Mouse (Mus musculus) heart, adult 9 months (tissue): ENCODE results near the gene Taf3.
A peak's percentile ranks its signal among the peaks of the same experiment; 100 is the strongest.

Experiments used
- DNase-seq, 2 experiments: peaks; one replicate each; pipeline ENCODE4 v3.0.0; 2022; ENCODE audit warnings: low spot score in 2 of 2

Taf3 gene

DNA sequence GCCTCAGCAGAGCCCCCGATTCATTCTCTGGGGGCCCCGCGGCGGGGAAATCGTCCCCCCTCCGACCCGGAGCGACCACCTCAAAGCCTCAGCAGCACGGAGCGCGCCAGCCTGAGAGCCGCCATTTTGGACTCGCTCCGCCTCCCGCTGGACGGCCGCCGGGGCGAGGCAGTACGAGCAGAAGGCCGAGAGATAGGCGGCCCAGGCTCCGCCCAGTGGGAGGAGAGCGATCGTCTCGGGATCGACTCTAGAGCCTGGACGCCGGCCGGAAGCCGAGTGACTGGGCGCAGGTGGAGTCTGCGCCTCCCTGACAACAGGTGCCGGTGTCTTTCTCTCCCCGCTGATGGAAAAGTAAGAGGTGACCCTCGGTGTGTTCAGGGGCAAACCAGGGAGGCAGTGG is at the start of gene Taf3:
Taf3 (minus strand) TSS at position 136 of the 400 bp plus-strand sequence.
- peak; percentile 88 to 90 for DNase-seq

DNA sequence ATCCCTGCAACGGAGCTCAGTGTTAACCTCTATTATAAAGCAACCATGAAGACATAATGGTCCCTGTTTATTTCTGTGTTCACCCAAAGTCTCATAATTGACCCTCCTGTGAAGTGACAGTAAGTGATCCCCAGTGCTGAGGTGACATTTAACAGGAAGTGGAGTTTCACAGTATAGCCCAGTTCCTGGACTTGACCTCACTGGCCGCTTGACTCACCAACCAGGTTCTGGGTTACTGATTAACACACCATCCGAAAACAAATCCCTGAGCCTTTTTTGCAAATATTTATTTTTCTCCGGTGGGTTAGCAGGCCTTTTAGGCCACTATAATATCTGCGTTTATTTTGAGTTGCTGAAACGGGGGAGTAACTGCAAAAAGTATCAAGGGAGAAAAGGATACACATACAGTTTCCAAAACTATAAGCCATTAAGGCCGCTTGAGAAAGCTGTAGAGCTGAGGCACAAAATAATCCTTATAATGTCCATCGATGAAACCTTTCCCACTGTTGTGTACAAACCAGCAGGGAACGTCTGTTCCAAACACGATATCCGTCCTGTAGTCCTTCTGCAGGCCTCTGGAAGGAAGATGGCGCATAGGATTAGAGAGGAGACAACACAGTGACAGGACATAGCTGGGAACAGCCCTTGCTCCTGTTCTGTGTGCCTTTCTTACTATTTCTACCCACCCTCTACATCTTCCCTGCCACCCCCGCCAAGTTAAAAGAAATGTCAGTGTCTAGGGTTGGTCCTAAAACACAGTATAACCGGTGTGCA is 46.1 kb upstream of the Taf3 start:
- no peak for DNase-seq

DNA sequence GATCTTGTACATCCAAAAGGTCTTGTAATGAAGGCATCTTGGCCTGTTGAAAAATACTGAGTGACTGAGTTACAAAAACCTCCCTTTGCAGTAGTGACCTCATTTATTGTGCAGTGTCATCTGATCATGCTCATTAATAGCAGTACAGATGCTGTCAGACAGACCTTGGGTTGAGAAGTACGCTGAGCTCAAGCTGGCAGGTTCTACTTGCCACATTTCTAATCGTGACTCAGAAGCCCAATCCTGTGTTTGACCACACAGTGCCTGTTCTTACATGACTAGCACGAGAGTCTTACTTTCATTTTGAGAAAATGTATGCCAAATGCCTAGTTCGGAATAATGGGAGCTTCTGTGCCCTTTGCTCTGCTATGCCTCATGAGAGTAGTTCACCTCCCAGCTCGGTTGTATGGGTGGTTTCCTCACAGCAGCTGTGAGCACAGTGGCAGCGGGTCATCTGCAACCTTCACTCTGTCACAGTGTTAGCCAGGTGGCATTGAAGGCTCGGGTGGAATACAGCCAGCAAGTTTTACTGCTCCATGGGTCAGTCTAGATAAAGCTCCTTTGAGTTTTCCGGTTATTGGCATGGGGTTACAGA is 39.0 kb upstream of the Taf3 start:
- DNase-seq: no peak

DNA sequence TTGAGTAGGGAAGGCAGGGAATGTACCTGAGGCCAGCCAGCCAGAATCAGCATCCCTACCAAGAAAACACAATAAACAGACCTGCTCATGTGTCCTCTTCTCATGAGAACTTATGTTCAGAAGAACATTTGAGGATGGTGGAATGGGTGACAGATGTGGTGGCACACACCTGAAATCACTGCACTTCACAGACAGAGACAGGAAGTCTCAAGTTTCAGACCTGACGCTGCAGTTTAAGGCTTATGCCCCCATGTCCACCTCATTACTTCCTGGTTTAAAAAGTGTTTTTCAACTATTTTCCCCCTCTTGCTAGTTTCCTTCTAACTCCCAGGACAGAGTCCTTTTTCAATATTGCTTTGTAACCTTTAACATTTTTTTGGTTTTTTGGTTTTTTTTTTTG is 34.3 kb upstream of the Taf3 start:
- no peak for DNase-seq

DNA sequence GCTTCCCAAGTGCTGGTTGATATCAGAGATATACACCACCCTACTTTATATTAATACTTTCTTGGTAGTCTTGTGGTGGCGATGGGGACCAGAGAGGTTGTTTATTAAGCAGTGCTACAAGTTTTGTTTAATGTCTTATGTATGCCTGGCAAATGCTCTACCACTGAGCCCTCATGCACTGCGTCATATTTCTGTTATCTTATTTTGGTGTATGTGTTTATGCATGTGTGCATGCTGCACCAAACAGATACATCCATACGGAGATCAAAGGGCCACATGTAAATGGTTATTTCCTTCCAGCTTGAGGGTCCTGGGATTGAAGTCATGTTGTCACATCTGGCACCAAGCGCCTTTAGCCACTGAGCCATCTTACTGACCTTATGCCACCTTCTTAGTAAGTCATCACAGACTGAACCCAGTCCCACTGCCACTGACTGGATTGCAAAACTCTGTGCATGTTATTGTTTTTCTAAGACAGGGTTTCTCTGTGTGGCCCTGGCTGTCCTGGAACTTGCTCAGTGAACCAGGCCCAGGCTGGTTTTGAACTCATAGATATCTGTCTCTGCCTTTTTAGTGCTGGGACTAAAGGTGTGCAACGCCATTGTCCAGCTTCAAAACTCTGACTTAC is 33.2 kb upstream of the Taf3 start:
- no peak for DNase-seq

DNA sequence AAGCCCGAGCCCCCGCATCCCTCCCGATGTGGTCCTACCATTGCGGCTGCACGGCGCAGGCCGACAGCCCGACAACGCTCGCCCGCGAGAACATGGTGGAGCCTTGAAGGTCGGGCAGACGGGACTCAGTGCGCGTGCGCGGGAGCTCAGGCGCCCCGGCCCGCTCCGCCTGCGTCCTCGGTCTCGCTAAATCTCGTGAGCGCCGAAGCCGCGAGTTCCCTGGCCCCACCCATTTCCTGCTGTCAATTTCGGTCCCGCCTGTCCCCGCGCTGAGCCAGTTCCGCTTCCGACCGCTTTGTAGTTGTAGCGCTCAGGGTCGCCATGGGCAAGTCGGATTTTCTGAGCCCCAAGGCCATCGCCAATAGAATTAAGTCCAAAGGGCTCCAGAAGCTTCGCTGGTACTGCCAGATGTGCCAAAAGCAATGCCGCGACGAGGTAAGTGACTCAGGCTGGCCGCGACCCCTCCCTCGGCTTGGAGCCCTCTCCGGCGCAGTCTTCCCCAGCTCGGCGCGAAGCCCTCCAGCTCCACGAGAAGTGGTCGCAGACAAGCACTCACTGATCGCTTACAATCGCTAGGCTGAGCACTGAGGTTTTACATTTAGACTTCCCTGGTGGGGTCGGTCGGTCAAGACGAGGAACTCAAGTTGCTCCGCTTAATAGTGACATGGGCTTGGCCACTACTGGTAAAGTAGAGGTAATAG is 32.1 kb upstream of the Taf3 start, which contains the start of the genes Atp5c1 and Kin:
Atp5c1 (minus strand) TSS at position 201 of the 701 bp plus-strand sequence.
Kin (plus strand) TSS at position 284 of the 701 bp plus-strand sequence.
- peak; percentile 96 for DNase-seq

DNA sequence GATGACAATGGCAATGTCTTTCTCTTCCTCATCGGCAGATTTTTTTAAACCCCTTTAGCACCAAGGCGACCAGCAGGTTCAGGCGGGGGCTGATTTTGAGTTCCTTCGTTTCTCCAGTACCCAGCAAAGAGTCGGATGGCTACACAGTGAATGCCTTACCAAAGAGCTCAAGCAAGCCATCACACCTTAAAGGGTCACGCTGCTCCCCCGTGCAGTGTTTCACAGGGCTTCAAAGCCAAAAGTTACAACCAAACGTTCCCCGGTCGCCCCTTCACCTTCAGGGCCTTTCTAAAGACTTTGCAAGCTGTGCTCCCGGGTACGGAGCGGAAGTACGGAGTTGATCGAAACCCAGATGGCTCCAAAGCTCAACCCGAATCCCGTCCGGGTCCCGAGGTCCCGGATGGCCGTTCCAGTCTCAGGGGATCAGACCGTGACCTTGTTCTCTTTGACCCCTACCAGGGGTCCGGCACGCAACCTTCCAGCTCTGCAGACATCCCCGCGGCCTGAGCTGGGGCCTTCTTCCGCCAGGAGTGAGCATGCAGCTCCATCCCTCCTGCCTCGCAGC is 31.4 kb upstream of the Taf3 start:
- peak in 1 of 2 experiments; percentile 15 for DNase-seq

DNA sequence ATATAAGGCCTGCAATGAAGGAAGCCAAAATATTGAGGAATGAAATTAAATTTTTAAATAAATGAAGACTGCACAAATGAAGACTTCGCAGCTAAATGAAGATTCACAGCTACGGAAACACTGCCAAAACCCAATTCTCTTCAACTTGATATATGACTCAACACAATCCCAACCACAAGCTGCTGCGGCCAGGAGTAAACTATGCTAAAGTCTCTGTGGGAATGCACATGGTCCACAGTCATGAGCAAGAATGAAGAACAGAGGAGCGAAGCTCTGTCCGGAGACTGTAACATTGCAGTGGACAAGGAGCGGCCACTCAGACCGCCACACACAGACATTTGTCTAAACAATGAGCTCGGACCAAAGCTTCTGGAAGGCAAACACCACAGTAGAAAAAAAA is 28.3 kb upstream of the Taf3 start:
- DNase-seq: no peak

DNA sequence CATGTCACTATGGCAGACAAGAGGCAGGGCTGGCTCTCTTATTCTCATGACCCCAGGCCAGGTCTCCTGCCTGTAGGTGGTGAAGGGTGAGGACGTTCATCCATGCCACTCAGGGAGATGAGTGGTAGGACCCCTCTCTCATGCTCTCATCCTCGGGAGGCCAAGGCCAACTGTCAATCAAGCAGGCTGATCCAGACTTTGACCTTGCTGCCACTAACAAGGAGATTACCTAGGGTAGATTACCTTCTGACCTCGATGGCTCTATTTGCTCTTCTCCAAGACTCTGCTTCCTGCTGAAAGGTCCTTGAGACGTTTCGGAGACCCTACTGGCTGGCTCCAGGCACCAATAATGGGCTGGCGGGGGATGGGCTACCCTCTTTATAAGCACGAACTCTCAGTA is 26.1 kb upstream of the Taf3 start:
- no peak for DNase-seq

DNA sequence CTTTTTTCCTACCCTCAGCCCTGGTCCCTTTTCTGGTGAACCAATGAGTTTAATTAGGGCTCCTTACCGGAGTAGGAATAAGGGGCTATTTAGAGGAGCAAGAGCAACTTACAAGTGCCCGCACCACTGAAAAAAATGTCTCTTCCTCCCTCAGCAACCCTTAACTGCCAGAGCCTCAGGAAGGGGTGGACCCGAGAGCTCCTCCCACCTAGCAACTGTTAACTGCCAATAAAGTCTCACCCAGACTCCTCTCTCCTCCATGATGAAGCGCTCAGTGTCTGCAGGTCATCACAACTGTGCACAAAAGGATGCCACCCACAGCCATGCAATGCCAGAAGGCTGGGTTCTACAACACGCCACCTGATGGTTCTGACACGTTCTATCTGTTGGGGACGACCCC is 23.4 kb upstream of the Taf3 start:
- DNase-seq: no peak

DNA sequence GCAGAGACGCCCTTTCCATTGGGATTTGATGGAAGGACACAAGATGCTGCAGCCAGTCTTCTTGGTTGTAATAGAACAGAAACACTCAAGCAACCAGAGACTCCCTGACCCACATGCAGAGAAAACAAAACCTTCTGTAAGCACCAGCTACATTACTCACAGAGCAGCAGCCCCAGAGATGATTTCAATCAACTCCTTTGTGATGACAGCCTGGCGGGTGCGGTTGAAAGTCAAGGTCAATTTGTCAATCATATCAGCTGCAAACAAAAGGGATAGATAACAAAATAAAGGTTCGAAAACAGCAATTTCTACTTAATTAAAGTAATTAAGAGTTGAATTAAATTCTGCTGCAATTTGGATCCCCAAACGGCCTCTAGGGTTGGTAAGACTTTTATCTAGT is 10.4 kb upstream of the Taf3 start:
- DNase-seq: no peak

DNA sequence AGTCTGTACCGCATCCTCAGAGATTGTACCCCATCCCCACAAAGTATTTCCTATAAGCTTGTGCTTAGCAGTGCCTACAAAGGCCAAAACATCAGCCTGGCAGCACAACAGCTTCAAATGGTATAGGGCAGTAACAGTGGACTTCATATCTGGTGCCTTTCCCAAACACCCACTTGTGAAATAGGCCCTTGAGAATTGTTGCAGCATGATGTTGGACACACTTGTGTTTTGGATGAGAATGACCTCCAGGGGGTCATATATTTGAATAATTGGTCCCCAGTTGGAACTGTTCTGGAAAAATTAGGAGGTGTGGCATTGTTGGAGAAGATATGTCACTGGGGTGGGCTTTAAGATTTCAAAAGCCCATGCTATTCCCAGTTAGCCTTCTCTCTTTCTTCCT is 3.6 kb upstream of the Taf3 start:
- DNase-seq: no peak

DNA sequence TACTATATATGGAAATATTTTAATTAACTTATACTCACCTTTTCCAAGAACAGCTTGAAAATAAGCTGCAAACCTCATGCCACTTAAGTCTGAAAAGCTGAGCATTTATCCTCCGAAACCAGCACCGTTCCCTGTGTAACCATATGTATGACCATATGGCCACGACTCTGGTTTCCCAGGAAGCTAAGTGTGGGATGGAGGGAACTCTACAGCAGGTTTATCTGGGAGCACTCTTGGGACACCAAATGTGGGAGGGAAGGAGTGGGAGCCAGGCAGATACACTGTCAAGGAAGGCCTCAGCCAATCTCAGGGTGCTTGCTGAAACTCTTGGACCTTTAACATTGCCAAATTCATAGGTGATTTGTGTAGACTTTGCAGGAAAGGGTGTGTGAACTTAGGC is 2.5 kb upstream of the Taf3 start:
- DNase-seq: no peak

DNA sequence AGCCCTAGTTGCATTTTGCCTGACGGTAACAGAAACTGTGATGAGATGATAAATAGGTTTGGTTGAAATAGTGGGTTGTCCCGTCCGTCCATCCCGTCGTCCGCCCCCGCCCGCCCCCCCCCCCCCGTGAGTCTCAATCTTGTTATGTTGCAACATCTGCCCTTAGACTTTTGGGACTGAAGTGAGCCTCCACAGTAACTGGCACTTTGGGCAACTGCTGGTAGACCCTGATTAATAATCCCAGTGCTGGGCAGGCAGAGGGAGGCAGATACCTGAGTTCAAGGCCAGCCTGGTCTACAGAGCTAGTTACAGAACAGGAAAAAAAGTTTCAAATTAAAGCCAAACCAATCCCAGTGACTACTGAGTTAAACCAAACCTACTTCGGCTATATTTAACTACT is 1.1 kb upstream of the Taf3 start:
- DNase-seq: no peak

DNA sequence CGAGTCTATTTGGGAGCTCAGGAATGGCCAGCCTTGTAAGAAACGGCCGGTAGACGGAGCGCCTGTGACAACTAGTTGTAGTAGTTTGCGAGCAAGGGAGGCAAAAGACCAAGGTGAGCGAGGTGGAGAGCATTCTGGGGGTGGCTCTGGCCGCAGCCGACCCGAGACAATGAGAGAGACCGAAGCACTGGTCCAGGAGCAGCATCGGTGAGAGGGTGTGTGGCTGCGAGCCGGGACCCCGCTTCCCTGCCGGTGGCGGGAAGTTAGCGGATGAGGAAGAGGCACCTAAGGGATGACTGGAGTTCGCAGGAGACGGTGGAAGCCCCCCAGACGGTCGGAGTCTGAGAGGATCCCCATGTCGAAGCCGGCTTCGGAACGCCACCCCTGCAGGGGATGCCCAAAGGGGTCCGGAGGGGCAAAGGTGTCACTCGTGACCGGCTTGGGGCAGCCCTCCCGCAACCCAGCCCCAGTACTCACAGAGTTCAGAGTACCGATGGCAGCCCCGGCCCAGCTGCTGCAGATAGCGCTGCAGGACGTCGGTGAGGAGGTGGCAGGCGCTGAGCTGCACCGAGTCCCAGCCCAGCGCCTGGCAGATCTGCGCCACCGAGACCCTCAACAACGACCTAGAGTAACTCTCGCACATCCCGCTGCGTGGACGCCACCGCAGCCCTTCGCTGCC is 499 bp downstream of the Taf3 start:
- DNase-seq: peak in 1 of 2 experiments; percentile 12

DNA sequence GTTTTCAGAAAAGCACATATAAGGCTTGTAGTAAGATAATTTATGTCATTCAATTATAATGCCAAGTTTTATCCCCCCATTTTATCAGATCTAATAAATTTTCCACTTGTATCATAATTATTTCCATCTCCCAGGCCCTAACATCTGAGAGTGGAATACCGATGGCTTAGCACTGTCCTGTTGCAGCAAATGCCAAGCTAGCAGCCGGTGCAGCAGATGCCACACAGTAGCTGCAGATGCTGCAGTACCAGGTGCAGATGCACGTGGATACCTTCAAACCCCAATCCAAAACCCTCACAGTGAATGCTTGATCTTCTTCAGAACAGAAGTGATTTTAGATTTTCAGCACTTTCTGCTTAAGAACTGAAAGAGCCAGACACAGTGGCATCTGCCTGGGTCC is 13.4 kb downstream of the Taf3 start:
- DNase-seq: no peak

DNA sequence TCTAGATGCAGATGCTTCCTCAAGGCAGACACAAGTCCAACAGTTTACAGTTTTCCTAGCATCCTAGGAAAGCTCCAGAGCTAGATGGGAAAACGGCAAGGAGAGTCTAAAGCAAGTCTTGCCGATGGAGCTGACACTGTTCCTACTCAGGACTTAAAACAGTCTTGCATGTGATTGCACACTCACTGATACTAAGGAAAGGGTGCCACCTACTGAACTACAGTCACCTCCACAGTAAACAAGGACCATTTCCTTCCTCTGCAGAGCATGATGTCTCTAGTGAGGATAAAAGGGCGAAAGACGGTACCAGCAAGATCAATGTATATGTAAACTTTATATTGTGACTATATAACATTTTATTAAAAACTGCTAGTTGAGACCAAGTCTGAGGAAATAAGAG is 14.7 kb downstream of the Taf3 start:
- no peak for DNase-seq

DNA sequence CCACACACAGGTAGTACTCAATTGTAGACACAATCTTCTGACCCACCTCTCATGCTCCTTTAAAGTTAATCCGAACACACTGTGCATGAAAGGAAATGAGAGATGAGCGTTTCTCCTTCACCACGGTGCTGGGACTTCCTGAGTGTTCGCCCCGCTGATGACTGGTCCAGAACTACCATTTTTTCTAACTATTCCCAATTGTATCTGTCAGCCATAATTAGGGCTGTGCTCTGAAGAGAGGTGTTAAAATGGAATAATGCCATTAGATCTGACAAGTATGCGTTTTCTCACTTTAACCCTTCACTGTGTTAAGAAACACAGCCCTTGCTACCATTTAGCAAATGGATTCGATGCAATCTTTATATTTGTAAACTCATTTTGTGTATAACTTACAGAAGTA is 18.6 kb downstream of the Taf3 start:
- DNase-seq: no peak

DNA sequence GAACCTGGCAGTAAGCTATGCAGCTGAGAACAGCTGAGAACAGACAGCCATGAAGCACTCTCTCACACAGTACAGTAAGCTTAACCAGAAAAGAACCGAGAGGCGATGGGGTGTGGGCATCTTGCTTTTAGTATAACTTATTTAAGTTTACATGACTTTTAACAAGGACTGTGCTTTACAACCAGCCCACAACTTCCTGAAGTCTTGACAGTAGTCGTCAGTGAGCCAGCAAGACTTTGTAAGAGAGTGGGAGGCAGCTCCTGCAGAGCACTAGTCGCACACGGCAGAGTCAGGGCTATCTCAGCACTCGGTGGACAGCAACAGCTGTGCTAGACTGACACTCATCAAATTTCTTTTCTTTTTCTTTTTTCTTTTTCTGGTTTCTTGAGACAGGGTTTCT is 24.1 kb downstream of the Taf3 start:
- DNase-seq: no peak

DNA sequence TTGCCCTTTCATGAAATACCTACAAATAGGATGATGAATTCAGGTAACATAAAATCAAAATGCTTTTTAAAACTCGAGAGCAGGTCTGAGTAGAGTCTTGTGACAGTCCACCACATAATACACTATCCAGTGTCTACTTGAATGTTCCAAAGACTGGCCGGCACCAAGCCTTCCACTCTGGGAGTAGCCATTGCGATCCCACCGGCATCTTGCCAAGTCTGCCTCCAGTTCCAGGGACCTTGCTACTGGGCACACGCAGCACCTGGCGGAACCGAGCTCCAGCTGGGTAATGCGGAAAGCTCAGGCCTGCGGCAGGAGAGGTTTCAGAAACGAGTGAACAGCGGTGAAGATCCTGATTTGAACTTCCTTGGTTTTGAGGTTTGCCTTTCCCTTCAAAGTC is 27.1 kb downstream of the Taf3 start:
- peak in 1 of 2 experiments; percentile 4 for DNase-seq

DNA sequence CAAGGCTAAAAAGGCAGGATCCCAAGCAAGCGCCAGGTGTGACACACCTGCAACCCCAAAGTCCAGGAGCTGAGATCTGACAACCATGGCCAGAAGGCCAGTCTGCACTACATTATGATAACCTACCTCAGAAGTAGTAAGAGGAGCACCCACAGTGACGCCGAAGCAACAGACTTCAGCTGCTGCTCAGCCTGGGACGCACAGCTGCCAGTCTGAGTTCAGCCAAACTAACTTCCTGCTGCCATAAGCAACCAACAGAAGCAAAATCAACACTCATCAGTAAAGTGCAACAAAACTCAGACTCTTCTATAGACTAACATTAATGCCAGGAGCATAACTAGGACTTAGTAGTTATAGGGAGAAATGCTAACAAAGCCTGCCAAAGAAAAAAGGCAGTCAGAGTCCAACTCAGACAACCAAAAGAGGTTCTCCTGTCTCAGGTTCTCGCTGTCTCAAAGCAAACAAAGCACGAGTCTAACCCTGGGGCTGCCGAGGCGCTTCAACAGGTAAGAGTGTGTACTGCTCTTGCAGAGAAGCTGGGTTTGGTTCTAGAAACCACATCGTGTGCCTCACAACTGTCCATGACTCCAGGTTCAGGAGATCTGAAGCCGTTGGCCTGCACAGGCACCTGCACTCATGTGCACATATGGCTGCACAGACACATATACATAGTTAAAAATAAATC is 33.3 kb downstream of the Taf3 start:
- DNase-seq: no peak
